Mouse (Mus musculus) embryonic facial prominence, embryonic 10.5 days (tissue): Measurements from ENCODE around the gene Pced1a. TPM values are rescaled to one million over a fixed set of nuclear protein-coding genes. Genes with fewer than 3 reads are reported as not detected.
"Not testable (repeated sequence)": the region's sequence is repeated elsewhere in the genome, so short reads cannot be mapped to it uniquely, and the experiment has no call there.

ENCODE experiments used
- DNase-seq: peaks from one replicate; pipeline ENCODE4 v3.0.0-alpha.2; 2017; ENCODE audit warnings: low spot score
- H3K27ac ChIP-seq: fragments of 300-500 bp; sonication (generic); replicated peaks from 2 replicates; pipeline ENCODE4 v1.5.1; 2016; ENCODE audit warnings: mild to moderate bottlenecking
- H3K27me3 ChIP-seq: fragments of 300-500 bp; sonication (generic); replicated peaks from 2 replicates; pipeline ENCODE4 v1.6.1; 2016; ENCODE audit warnings: low read depth, mild to moderate bottlenecking; ENCODE audit not compliant: poor library complexity, severe bottlenecking
- H3K36me3 ChIP-seq: fragments of 300-500 bp; sonication (generic); replicated peaks from 2 replicates; pipeline ENCODE4 v1.6.1; 2016; ENCODE audit warnings: mild to moderate bottlenecking, moderate library complexity
- H3K4me1 ChIP-seq: fragments of 300-500 bp; sonication (generic); 2 replicates; pipeline ENCODE4 v1.6.1; 2016
- H3K4me3 ChIP-seq: fragments of 300-500 bp; sonication (generic); 2 replicates; pipeline ENCODE4 v1.5.1; 2016; ENCODE audit warnings: mild to moderate bottlenecking, moderate library complexity
- H3K9me3 ChIP-seq: fragments of 300-500 bp; sonication (generic); 2 replicates; pipeline ENCODE4 v1.6.1; 2016; ENCODE audit warnings: mild to moderate bottlenecking
- WGBS: fragments of 180-500 bp; shearing (Covaris S2); methylation state at CpG from one replicate; pipeline ENCODE4 v1.1.7; 2016; 5-methylcytosine and 5-hydroxymethylcytosine counted together
- polyA plus RNA-seq: library from polyadenylated mRNA; unstranded; fragments of >200 nt; fragmentation: Nextera tagmentation; extraction: Ambion mirVana; gene quantifications from 2 replicates; pipeline ENCODE4 v1.2.1, GENCODE M21; 2016

Pced1a gene
- polyA plus RNA-seq, 1 experiment from 2014 or later = 13.9 TPM

- Histone ChIP-seq H3K4me1 (peaks cover 36% of the 10 kb centered on the region), H3K27me3 (peaks cover 28% of the 10 kb centered on the region), H3K36me3 (peaks cover 12% of the 10 kb centered on the region), H3K4me3 (no peak overlapping the region), H3K27ac (no peak overlapping the region), H3K9me3 (no peaks in the 10 kb centered on the region)
- 92% methylated on average over 1 of the region's 1 CpGs for WGBS
- DNase-seq = no peak
These were observed 24.5 kb downstream of the Pced1a start for GRCm38 (mm10) chr2:130400046-130400445.

GRCm38 (mm10) chr2:130398091-130398490 is 26.4 kb downstream of the Pced1a start:
- H3K36me3 ChIP-seq = peaks cover 31% of the 10 kb centered on the region
- peaks cover 36% of the 10 kb centered on the region for H3K4me1 ChIP-seq
- H3K9me3 ChIP-seq = no peaks in the 10 kb centered on the region
- peak overlapping the region; percentile 69 for H3K4me3 ChIP-seq
- peaks cover 22% of the 10 kb centered on the region for H3K27me3 ChIP-seq
- no peak for DNase-seq
- peak overlapping the region; percentile 89 for H3K27ac ChIP-seq
- WGBS = 12% methylated on average over 14 of the region's 14 CpGs

GRCm38 (mm10) chr2:130397186-130397985 is 27.1 kb downstream of the Pced1a start, which contains the start of gene Cpxm1:
Gene Cpxm1 (minus strand): TSS chr2:130397574.
- peak within 1 kb of the TSS; percentile 69 for H3K4me3 ChIP-seq
- H3K27me3 ChIP-seq = peaks cover 22% of the 10 kb centered on the region
- H3K27ac ChIP-seq = peak within 1 kb of the TSS; percentile 89
- H3K36me3 ChIP-seq = peaks cover 38% of the 10 kb centered on the region
- peak; percentile 92 for DNase-seq
- H3K4me1 ChIP-seq = peaks cover 36% of the 10 kb centered on the region
- no peaks in the 10 kb centered on the region for H3K9me3 ChIP-seq
- under 1% methylated on average over 50 of the region's 53 CpGs for WGBS

- Histone ChIP-seq H3K27ac (no peak overlapping the region), H3K27me3 (peaks cover 22% of the 10 kb centered on the region), H3K36me3 (peaks cover 52% of the 10 kb centered on the region), H3K4me1 (peaks cover 28% of the 10 kb centered on the region), H3K9me3 (no peaks in the 10 kb centered on the region), H3K4me3 (no peak overlapping the region)
- 95% methylated on average over 11 of the region's 11 CpGs for WGBS
- DNase-seq = no peak
These were observed 28.8 kb downstream of the Pced1a start for GRCm38 (mm10) chr2:130395696-130396095.

- Histone ChIP-seq H3K27ac (no peak overlapping the region), H3K4me3 (no peak overlapping the region), H3K9me3 (no peaks in the 10 kb centered on the region), H3K36me3 (peaks cover 58% of the 10 kb centered on the region), H3K27me3 (peaks cover 1% of the 10 kb centered on the region; the same call in 1 of the 2 replicates), H3K4me1 (peaks cover 20% of the 10 kb centered on the region)
- DNase-seq = no peak
- 87% methylated on average over 3 of the region's 3 CpGs for WGBS
These were observed 31.7 kb downstream of the Pced1a start for GRCm38 (mm10) chr2:130392836-130393235.

- no peak overlapping the region for H3K27ac ChIP-seq
- peaks cover 56% of the 10 kb centered on the region for H3K36me3 ChIP-seq
- H3K27me3 ChIP-seq = no peaks in the 10 kb centered on the region
- WGBS = 83% methylated on average over 11 of the region's 11 CpGs
- DNase-seq = no peak
- H3K9me3 ChIP-seq = no peaks in the 10 kb centered on the region
- no peak overlapping the region for H3K4me3 ChIP-seq
- H3K4me1 ChIP-seq = peaks cover 3% of the 10 kb centered on the region
These were observed 33.4 kb downstream of the Pced1a start for GRCm38 (mm10) chr2:130390993-130391625.

- no peaks in the 10 kb centered on the region for H3K27me3 ChIP-seq
- 74% methylated on average over 2 of the region's 2 CpGs for WGBS
- H3K4me3 ChIP-seq = no peak overlapping the region
- H3K27ac ChIP-seq = no peak overlapping the region
- no peak for DNase-seq
- H3K36me3 ChIP-seq = peaks cover 33% of the 10 kb centered on the region
- H3K4me1 ChIP-seq = no peaks in the 10 kb centered on the region
- 0 out of 2 replicates have a peak, but pooled peaks cover 2% of the 10 kb centered on the region for H3K9me3 ChIP-seq
These were observed 35.7 kb downstream of the Pced1a start for GRCm38 (mm10) chr2:130388796-130389195.

DNA sequence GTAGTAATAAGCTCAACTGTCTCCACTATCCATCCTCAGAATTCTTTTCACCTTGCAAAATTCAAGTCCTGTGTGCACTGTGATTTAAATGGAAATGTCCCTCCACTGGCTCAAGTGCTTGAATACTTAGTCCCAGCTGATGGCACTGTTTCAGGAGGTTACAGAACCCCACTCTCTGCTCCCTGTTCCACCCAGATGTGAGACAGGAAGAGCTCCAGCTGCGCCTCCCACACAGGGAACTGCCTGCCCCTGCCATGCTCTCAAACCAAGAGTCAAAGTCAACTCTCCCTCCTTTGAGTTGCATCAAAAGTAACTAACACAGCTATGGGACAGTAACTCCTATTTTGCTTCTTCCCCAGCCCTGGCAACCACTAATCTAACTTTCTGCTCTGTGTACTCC is 38.3 kb downstream of the Pced1a start:
- H3K36me3 ChIP-seq = peaks cover 11% of the 10 kb centered on the region
- H3K27ac ChIP-seq = no peak overlapping the region
- 0 out of 2 replicates have a peak, but pooled peaks cover 3% of the 10 kb centered on the region for H3K4me1 ChIP-seq
- no peak for DNase-seq
- H3K27me3 ChIP-seq = no peaks in the 10 kb centered on the region
- 58% methylated on average over 1 of the region's 1 CpGs for WGBS
- no peak overlapping the region for H3K4me3 ChIP-seq
- 0 out of 2 replicates have a peak, but pooled peaks cover 2% of the 10 kb centered on the region for H3K9me3 ChIP-seq

DNA sequence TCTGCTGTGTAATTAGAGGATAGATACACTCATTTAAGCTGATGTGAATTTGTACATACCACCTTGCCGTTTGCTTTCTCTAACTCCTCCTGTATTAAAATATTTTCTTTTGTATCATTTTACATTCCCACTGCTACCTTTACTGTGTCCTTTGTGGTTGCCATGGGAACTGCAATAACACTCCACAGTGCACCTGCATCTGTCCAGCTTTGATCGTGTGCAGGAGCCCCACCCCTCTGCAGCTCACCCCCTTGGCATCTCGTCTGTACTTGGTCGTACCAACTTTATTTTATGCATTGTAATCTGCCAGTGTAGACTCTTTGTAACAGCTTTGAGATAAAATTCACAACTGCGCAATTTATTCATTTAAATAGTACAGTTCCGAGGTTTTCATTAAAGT is 40.6 kb downstream of the Pced1a start:
- 81% methylated on average over 6 of the region's 6 CpGs for WGBS
- Histone ChIP-seq H3K27ac (no peak overlapping the region), H3K27me3 (no peaks in the 10 kb centered on the region), H3K36me3 (no peaks in the 10 kb centered on the region), H3K4me3 (no peak overlapping the region), H3K9me3 (0 out of 2 replicates have a peak, but pooled peaks cover 2% of the 10 kb centered on the region), H3K4me1 (0 out of 2 replicates have a peak, but pooled peaks cover 3% of the 10 kb centered on the region)
- DNase-seq = no peak

DNA sequence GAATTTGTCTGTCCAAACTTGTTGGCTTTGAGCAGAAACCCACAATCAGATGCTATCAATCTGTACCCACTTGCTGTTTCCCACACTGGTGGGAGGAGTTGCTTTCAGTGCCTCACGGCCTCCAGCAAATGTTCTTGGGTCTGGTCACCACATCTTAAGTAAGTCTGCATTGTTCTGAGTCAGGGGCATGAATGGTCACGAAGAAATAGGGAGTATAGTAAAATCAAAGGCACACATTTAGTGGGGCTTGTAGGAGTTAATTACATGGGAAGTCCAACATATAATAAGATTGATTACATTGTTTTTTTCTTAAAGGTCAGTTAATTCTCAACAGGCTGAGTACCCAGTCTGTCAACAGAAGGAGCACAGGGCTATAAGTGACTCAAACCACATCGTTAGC is 41.3 kb downstream of the Pced1a start:
- no peak for DNase-seq
- Histone ChIP-seq H3K27ac (no peak overlapping the region), H3K36me3 (no peaks in the 10 kb centered on the region), H3K4me3 (no peak overlapping the region), H3K4me1 (0 out of 2 replicates have a peak, but pooled peaks cover 3% of the 10 kb centered on the region), H3K27me3 (no peaks in the 10 kb centered on the region), H3K9me3 (0 out of 2 replicates have a peak, but pooled peaks cover 2% of the 10 kb centered on the region)
- WGBS = 58% methylated on average over 3 of the region's 3 CpGs

DNA sequence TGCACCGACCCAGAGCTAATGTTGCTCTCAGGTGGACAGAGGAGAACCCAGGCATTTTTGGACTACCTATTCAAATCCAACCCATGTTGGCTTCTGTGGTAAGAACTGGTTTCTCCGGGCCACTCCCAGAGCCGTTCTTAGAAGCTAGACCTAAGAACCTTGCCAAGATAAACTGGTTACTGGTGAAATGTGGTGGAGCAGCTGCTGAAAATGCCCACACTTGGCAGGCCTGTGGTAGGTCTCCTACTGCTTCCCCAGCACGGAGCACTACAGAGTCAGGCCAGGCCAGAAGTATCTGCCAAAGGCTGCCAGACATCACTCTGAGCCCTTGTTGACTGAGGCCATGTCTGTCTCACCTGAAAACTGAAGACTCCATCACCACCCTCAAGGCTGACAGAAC is 49.5 kb downstream of the Pced1a start:
- no peaks in the 10 kb centered on the region for H3K9me3 ChIP-seq
- DNase-seq = no peak
- no peaks in the 10 kb centered on the region for H3K36me3 ChIP-seq
- H3K4me1 ChIP-seq = peaks cover 3% of the 10 kb centered on the region; the same call in 1 of the 2 replicates
- no peak overlapping the region for H3K4me3 ChIP-seq
- 0 out of 2 replicates have a peak, but pooled peaks cover 10% of the 10 kb centered on the region for H3K27me3 ChIP-seq
- WGBS = 85% methylated on average over 4 of the region's 4 CpGs
- H3K27ac ChIP-seq = no peak overlapping the region

- H3K27me3 ChIP-seq = 0 out of 2 replicates have a peak, but pooled peaks cover 14% of the 10 kb centered on the region
- 55% methylated on average over 1 of the region's 1 CpGs for WGBS
- not testable (repeated sequence) for DNase-seq, H3K36me3 ChIP-seq, H3K4me1 ChIP-seq, H3K27ac ChIP-seq, H3K9me3 ChIP-seq, H3K4me3 ChIP-seq
These were observed 51.5 kb downstream of the Pced1a start for GRCm38 (mm10) chr2:130373026-130373425.
